Mouse (Mus musculus) embryo, embryonic 11 days (tissue): ENCODE measurements around the gene Inka1.
"Not testable (repeated sequence)": the region's sequence is repeated elsewhere in the genome, so short reads cannot be mapped to it uniquely, and the experiment has no call there.

Experiments used
- DNase-seq: peaks from one replicate; pipeline ENCODE4 v3.0.0-alpha.2; 2015

Inka1 gene

DNA sequence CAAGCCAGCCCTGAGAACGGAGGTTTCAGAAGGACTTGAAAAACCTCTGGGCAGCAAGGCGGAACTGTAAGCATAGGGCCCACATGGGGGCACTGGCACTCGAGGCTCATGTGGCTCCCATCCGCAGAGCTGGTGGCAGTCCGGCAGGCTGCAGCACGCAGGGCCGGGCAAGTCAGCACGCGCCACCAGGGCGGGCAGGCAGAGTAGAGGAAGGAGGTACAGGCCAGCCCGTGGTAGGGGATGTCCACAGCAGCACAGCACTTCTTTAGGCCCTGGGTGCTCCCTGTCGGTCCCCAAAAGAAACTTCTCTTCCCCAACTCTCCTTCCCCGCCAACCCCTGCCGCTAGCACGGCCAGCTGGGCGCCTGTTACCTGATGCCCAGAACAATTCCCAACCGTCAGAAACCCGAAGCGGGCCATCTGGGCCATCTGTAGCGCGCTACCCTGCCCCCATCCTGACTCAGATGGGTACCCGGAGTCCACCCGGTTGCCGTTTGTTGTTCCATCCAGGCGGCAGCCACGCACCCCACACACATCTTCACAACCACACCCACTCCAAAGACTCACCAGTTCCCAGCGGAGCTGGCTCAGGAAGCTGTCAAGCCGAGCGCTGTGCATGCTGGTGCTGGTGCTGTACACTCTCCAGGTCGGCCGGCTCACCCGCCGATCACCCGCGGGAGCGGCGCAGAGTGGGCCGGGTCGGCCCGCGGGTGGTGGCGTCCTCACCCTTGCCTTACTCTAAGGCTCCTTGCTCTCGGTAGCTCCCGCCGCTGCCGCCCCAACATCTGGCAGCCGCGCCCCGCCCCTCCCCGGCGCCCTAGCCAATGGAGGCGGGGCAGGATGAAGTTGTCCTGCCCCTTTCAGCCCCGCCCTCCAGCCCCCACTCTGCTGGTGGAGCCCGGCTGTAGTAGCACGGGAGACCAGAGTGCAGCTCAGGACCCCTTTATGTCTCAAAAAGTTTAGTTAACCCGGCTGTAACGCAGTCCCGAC, at the start of gene Inka1:
Gene Inka1, minus strand, starts transcription at position 749 of the 989 bp plus-strand sequence.
- DNase-seq = peak; percentile 94

- DNase-seq = no peak
Measured at GRCm38 (mm10) chr9:108032126-108032525, 46.4 kb upstream of the Inka1 start.

DNA sequence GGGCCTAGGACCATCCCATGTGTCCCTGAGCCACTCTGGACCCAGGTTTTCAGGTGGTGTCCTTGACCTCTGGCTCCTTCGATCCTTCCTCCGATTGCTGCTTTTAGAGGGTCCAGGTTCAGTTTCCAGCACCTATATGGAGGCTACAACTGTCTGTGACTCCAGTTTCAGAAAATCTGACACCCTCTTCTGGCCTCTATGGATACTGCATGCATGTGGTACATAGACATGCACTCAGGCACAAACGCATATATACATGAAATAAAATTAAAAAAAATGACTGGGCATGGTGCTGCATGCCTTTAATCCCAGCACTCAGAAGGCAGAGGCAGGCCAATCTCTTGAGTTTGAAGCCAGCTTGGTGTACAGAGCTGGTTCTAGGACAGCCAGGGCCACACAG, 42.2 kb upstream of the Inka1 start:
- no peak for DNase-seq

DNA sequence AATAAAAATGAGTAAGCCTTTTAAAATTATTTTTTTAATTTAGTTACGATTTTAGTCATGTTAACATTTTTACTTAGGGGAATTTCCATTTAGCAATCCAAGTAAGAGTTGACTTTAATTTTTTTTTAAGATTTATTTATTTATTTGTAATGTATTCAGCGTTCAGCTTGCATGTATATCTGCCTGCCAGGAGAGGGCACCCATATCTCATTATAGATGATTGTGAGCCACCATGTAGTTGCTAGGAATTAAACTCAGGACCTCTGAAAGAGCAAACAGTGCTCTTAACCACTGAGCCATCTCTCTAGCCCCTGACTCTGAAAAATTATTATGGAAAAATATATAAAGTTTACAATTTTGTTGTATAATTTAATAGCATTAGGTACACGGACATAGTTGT, 40.9 kb upstream of the Inka1 start:
- no peak for DNase-seq

DNA sequence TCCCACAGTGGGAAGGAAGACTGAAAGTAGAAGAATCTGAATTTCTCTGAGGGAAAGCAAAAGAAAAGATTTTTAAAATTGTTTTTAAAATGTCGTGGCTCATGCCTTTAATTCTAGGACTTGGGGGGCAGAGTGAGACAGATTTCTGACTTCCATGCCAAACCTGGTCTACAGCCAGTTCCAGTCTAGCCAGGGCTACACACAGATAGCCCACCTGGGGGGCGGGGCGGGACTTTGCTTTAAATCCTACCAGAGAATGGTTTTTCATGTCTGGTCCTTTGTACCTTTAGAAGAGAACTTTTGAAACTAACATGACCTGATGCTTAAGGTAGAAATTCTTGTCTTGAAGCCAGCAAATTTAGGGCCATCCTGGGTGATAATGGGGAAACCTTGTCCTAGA, 37.5 kb upstream of the Inka1 start:
- no peak for DNase-seq

GRCm38 (mm10) chr9:108020741-108021140, 35.1 kb upstream of the Inka1 start:
- DNase-seq = no peak

DNA sequence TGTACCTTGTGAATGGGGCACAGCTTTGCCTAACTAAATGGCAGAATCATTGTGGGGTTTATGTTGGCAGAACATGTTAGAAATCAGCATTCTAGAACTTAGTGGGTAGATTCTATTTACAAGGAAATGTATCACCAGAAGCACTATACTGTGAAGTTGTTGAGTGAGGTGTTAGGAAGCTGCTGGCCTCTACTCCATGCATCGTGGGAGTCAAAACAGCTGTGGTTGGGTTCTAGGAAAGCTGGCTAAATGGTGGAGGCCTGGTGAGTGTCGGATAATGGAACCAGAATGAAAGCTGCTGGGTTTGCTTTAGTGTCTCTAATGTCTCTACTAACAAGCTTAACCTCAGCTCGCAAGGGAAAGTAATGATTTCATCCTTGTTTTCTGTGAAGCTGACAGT, 31.4 kb upstream of the Inka1 start:
- DNase-seq = no peak

DNA sequence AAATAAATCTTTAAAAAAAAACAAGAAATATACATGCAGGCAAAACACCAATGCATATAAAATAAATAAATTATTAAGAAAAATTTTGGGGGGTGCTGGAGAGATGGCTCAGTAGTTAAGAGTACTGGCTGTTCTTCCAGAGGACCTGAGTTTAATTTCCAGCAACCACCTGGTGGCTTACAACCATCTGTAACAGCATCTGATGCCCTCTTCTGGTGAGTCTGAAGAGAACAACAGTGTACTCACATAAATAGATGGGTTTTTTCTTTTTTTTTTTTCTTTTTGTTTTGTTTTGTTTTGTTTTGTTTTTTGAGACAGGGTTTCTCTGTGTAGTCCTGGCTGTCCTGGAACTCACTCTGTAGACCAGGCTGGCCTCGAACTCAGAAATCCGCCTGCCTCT, 27.9 kb upstream of the Inka1 start:
- DNase-seq = not testable (repeated sequence)

GRCm38 (mm10) chr9:108010385-108010784, 24.7 kb upstream of the Inka1 start:
- no peak for DNase-seq

DNA sequence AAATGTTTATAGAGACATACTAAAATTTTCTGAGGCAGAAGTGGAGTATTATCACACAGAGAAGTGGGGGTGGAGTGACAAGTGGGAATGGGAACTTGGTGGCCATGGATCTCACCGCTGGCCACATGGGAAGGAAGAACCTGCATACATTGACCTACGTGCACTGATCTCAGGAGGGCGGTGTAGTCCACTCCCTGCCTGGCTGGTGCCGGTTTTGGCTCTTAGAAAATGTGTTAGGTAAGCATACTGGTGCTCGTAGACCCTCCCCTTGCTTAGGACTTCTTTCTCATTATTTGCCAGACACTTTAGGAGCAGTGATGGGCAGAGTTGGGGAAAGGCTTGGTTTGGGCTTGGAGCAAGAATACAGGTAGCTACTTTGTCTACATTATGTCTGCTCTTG, 22.4 kb upstream of the Inka1 start:
- DNase-seq = no peak

GRCm38 (mm10) chr9:108003531-108003890, 17.8 kb upstream of the Inka1 start:
- DNase-seq = peak; percentile 37

DNA sequence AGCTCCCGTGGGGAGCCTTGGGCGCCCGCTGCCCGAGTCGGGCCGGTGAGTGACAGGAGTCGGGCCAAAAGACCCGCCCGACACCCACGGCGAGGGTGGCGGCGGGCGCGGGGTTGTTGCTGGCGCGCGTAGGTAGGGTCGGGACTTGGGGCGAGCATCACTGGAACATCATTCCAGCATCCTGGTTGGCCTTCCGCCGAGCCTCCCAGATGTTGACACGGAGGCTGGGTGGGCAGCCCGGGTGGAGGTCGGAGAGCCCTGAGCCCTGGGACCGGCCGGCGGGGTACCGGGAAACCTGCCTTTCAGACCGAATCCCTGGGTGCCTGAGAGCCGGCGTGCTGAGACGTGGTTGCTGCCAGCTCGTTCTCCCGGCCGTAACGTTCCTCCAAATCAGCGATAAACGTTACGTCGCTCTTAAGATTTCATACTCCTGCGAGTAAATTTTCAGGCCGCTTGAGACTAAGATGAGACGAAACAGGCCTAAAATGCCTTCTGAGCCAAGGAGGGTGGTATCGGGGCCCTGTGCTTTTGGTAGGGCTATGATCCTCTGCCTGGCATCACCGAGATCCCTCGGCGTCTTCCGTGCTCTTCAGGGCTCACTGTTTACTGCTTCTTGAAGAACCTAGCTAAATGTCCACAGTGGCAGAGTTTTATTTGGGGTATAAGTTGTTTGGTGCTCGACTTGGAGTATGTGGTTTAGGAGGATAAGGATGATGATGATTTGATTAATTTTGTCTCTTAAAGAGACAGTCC, 17.3 kb upstream of the Inka1 start:
- no peak for DNase-seq

DNA sequence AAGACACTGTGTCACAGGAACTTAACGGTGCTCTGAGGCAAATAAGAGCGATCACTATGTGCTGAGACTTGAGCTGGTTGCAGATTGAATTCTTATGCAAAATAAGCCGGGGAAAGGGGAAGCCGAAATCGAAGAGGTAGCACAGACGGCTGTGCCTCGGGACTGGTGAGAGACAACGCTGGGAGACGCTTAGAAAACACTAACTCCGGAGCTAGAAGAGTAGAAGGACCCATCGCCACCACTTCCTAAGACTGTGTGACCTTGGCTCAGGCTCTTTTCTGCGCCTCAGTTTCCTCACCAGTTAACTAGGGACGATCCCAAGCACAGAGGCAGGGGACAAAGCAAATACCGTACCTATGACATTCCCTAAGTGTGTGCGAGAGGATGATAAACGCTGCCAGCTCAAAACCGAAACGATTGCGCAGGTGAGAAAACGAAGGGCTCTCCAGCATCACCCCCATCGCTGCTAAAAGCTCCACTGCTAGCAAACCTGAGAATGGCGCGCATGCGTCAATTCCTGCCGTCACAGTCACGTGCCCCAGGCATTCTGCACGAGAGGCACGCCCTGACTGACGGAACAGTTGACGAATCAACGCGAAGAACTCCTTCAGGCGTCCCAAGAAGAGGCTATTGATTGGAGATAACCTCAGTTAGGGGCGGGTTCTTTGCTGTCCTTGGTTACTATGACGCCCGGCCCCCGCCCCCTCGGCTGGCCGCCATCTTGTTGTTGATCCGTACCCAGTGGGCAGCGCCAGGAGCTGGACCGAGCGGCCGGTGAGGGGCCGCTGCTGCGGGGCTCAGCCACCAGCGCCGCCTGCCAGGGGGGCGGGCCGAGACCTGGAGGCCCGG, 16.5 kb upstream of the Inka1 start, which contains the start of gene Ip6k1:
Gene Ip6k1, plus strand, starts transcription at position 580 of the 849 bp plus-strand sequence.
- peak; percentile 100 for DNase-seq

DNA sequence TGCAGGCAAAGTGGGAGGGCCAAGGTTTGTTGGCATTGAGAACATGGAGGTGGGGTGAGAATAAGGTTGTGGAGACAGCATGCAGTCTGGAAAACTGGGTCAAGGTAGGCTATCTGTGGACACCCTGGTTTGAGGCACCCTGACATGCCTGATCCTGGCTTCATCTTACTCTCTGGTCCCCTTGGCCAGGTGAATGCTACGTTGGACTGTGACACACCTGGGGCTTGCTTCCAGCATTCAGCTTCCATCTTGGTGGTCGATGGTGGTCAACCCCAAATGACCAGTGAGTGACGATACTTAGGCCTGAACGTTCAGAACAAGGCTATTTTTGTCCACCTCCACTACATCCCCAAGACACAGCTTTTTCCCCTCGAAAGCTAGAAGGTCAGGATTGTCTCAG, 10.4 kb upstream of the Inka1 start, which contains the start of gene Gm20662:
Gene Gm20662, plus strand, starts transcription at position 301 of the 400 bp plus-strand sequence.
- DNase-seq = no peak

DNA sequence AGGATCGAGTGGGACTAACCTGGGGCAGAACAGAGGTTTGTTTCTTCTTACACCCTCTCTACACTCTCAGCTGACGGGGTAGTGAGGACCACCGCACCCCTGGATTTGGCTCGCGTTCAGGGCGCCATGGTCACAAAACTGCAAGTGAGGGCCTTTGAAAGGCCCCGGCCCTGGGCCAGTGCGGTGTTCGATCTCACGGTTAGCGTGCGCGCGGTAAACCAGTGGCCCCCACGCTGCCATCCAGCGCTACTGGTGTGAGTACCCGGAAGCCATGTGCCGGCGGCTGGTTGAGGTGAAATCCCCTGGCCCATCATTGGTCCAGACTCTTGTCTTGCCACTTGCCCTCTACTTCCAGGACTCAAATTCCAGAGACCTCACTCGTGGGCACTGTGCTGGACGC, 9.8 kb upstream of the Inka1 start:
- DNase-seq = no peak

DNA sequence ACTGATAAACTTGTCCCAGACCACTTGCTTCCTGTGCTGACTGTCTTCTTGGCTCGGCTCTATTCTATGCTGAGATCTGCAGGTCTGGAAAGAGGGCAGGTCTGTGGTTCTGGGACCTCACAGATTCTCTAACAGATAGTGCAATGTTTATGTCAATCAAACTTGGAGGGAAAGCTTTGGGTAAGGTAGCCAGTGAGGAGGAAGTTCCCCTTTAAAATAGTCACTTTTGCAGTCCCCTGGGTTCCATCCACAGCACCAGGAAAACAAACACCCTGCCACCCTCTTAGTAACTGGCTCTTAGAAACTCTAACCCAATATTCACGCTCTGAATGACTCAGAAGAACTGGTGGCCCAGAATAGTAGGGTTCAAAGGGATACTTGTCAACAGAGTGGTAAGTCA, 8.8 kb upstream of the Inka1 start:
- DNase-seq = no peak

DNA sequence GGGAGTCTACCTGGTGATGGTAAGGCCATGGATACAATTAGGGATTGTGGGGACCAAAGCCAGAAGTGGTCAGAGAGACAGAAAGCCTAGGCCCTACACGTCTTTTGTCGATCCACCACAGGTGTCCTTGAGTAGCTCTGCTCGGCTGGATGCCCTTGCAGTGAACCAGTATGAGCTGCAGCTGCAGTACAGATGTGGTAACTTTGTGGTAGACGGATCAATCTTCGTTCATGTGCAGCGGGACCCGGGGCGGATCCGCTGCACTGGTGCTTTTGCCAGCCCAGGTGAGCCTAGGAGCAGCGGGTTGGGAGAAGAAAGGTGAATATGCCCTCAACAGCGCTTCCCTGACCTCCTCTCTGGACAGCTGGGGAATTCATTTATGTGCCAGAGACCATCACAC, 7.3 kb upstream of the Inka1 start:
- DNase-seq = no peak

DNA sequence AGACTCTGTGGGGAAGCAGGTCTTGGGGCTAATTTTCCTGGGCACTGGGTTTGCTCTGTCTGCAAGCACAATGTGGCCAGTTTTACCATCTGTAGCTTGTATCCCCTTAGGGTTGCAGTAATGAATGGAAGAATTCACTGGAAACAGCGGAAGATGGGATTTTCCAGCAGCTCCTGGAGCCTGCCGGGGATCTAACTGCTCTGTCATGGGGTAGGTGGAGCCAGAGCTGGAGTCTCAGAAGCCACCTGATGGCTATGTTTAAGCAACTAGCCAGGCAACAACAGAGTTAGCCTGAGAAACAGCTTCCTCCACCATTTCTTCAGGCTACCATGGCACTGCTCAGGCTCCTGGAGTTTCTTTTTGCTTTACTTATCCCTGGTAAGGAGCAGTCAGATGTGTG, 6.5 kb upstream of the Inka1 start, which contains the start of gene Cdhr4:
Gene Cdhr4, plus strand, starts transcription at position 301 of the 400 bp plus-strand sequence.
- DNase-seq = no peak

GRCm38 (mm10) chr9:107987950-107988349, 2.3 kb upstream of the Inka1 start:
- DNase-seq = no peak

GRCm38 (mm10) chr9:107986376-107986775, 697 bp upstream of the Inka1 start:
- peak; percentile 92 for DNase-seq

DNA sequence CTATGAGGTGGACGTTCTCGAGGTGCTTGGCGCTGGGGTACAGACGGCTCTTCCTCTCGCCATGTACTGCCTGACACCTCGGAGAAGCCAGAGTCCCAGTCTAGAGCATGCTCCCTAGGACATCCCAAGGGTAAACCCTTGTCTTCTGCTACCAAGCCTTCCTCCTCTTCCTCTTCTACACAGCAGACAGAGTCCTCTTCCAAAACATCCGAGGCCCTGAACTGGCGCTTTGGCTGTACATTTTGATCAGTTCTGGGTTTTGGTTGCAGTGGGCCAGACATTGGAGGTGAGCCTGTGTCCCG, 974 bp downstream of the Inka1 start:
- no peak for DNase-seq

GRCm38 (mm10) chr9:107984052-107984753, 1.5 kb downstream of the Inka1 start:
- DNase-seq = peak; percentile 27
